In the genomic region with DNA sequence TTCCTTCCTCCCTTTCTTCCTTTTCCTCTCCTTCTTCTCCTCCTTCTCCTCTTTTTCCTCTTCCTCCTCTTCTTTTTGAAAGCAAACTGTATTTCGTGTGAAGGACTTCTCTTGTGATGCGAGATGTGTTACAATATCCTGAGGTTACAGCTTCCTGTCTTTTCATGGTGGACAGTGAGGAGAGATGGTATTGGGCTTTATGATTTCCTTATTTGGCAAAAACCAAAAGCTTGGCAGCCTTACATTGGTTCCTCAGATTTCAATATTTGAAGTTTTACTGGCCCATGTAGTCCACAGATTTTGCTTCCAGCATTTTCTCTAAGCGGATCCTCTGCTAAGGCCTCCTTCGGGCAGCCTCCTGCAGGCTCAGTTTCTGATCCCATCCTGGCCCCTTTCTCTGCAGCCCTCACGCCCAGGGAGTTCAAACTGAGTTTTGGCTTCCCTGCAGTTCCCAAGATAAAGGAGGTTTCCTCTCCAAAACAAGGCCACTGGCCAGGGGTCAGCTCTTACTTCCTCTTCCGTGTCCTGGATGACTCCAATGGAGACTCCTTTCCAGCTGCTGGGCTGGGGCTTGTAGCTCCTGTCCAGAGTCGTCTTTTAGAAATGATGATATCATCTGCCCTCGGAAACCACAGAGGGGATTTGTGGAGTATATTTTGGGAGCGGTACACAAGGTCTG, we compare ENCODE assay signal across 12 mouse cellular contexts.
DNase-seq lines count a peak whose midpoint lies in the region; ATAC-seq and TF ChIP-seq lines count a peak whose summit lies in the region.
"Had no signal": no experiment of that assay in that cellular context is flagged by ENCODE, and none has a peak within 500 bp of the region (broad histone marks: within the 10 kb centered on the region; RNA-seq: fewer than 3 reads in every experiment).

No protein-coding gene starts in this region.

- 0 out of 2 replicates have a peak, but pooled peaks cover 2% of the 10 kb centered on the region for H3K27me3 ChIP-seq in kidney, embryonic 16.5 days (ENCODE audit: insufficient read depth, low read length)
- H3K27me3 ChIP-seq in heart, embryonic 14.5 days (ENCODE audit: control insufficient read depth, insufficient read depth, low read length) = no peaks in the 10 kb centered on the region
- H3K27me3 ChIP-seq: forebrain, embryonic 15.5 days; midbrain, embryonic 15.5 days had no signal

- ATAC-seq in kidney, embryonic 16.5 days (ENCODE audit: low FRiP score, low TSS enrichment) = no peak
- ATAC-seq in heart, embryonic 14.5 days (ENCODE audit: insufficient number of reproducible peaks, insufficient read depth, low FRiP score, low read depth) = no peak
- peak; percentile 40; the same call in 1 of the 2 replicates for ATAC-seq in megakaryocyte progenitor cell, adult 5-6 weeks (replicated peaks; ENCODE audit: poor library complexity)
- ATAC-seq: forebrain, embryonic 15.5 days; midbrain, embryonic 15.5 days had no signal

- no peaks in the 10 kb centered on the region for H3K36me3 ChIP-seq in kidney, embryonic 16.5 days (ENCODE audit: insufficient read depth, low read length)
- H3K36me3 ChIP-seq in heart, embryonic 14.5 days (ENCODE audit: control insufficient read depth, insufficient read depth, low read length) = no peaks in the 10 kb centered on the region
- H3K36me3 ChIP-seq: forebrain, embryonic 15.5 days; limb, embryonic 15.5 days; midbrain, embryonic 15.5 days had no signal

- no peak overlapping the region for H3K4me3 ChIP-seq in kidney, embryonic 16.5 days (ENCODE audit: low read length)
- no peak overlapping the region for H3K4me3 ChIP-seq in embryonic fibroblast, embryonic 13.5 days (ENCODE audit: insufficient read depth, low read length)
- H3K4me3 ChIP-seq in heart, embryonic 14.5 days (ENCODE audit: control insufficient read depth in 1 of 2, insufficient read depth in 1 of 2, low read depth in 1 of 2, low read length in 2 of 2) = no peak overlapping the region
- H3K4me3 ChIP-seq: forebrain, embryonic 15.5 days; limb, embryonic 15.5 days; midbrain, embryonic 15.5 days had no signal

- H3K4me1 ChIP-seq in kidney, embryonic 16.5 days (ENCODE audit: insufficient read depth, low read length) = peaks cover 16% of the 10 kb centered on the region; the same call in 1 of the 2 replicates
- peaks cover 6% of the 10 kb centered on the region; the same call in 1 of the 2 replicates for H3K4me1 ChIP-seq in embryonic fibroblast, embryonic 13.5 days (ENCODE audit: control insufficient read depth, insufficient read depth, low read length)
- peaks cover 39 to 58% of the 10 kb centered on the region in 2 experiments for H3K4me1 ChIP-seq in heart, embryonic 14.5 days (ENCODE audit: control insufficient read depth in 2 of 2, insufficient read depth in 2 of 2, low read length in 2 of 2)

- TF ChIP-seq POLR2A in embryonic fibroblast, embryonic 13.5 days (IDR thresholded peaks at IDR 0.05; ENCODE audit: low read depth, low read length) = no peak

- no peak for TF ChIP-seq CTCF in embryonic fibroblast, embryonic 13.5 days (IDR thresholded peaks at IDR 0.05; ENCODE audit: borderline replicate concordance, insufficient read depth, low read length)

- H3K27ac ChIP-seq in kidney, embryonic 16.5 days (ENCODE audit: low read length) = peak overlapping the region; percentile 26; the same call in 1 of the 2 replicates
- H3K27ac ChIP-seq in embryonic fibroblast, embryonic 13.5 days (ENCODE audit: insufficient read depth, low read length) = peak overlapping the region; percentile 73
- peak overlapping the region; percentile 21 to 96; a peak in 3 of 4 replicates for H3K27ac ChIP-seq in heart, embryonic 14.5 days (replicated peaks in 1 of 2; ENCODE audit: control insufficient read depth in 1 of 2, insufficient read depth in 1 of 2, low read depth in 2 of 2, low read length in 2 of 2)
- H3K27ac ChIP-seq: forebrain, embryonic 15.5 days; limb, embryonic 15.5 days; midbrain, embryonic 15.5 days had no signal

- 54% methylated on average over 9 of the region's 9 CpGs for WGBS in kidney, embryonic 16.5 days
- 41% methylated on average over 9 of the region's 9 CpGs for WGBS in heart, embryonic 14.5 days

- H3K9ac ChIP-seq in kidney, embryonic 16.5 days (replicated peaks; ENCODE audit: low read length) = no peak overlapping the region
- H3K9ac ChIP-seq in heart, embryonic 14.5 days (ENCODE audit: low read length) = peak overlapping the region; percentile 10; the same call in 1 of the 2 replicates
- H3K9ac ChIP-seq: forebrain, embryonic 15.5 days; limb, embryonic 15.5 days; midbrain, embryonic 15.5 days had no signal

- H3K4me2 ChIP-seq in kidney, embryonic 16.5 days (replicated peaks; ENCODE audit: low read depth, low read length) = no peak overlapping the region
- no peak overlapping the region for H3K4me2 ChIP-seq in heart, embryonic 14.5 days (ENCODE audit: low read length)
- H3K4me2 ChIP-seq: forebrain, embryonic 15.5 days; limb, embryonic 15.5 days; midbrain, embryonic 15.5 days had no signal

- DNase-seq in kidney, adult 11 months = no peak
- no peak for DNase-seq in layer of hippocampus, postnatal 25 days (ENCODE audit: extremely low spot score in 1 of 2, low spot score in 1 of 2)
- no peak for DNase-seq in ovary, adult 18-20 months (ENCODE audit: low spot score)
- DNase-seq: cerebellum, adult 2 months; lung, postnatal 14 days had no signal

- H3K9me3 ChIP-seq in kidney, embryonic 16.5 days (ENCODE audit: low read length) = no peaks in the 10 kb centered on the region
- H3K9me3 ChIP-seq in heart, embryonic 14.5 days (ENCODE audit: control insufficient read depth, low read length) = no peaks in the 10 kb centered on the region
- H3K9me3 ChIP-seq: forebrain, embryonic 15.5 days; limb, embryonic 15.5 days; midbrain, embryonic 15.5 days had no signal
